Mouse (Mus musculus): ENCODE results near the gene Rnf141. TPM values are rescaled to one million over a fixed set of nuclear protein-coding genes. Genes with fewer than 3 reads are reported as not detected.

The Rnf141 gene
- polyA plus RNA-seq (2011; ENCODE audit: insufficient read depth, insufficient read length, low replicate concordance, missing spikeins): 24.6 and 29.9 TPM in 2 replicates

- peak within 1 kb of the TSS; percentile 98 for H3K27ac ChIP-seq (ENCODE audit: control insufficient read depth, insufficient read depth, low read depth, low read length, poor library complexity)
- TF ChIP-seq CTCF (IDR thresholded peaks at IDR 0.05; ENCODE audit: control insufficient read depth, insufficient read depth, low read length) (peak; percentile 68), POLR2A (IDR thresholded peaks at IDR 0.05; ENCODE audit: borderline replicate concordance, control insufficient read depth, low read depth, low read length) (peak; percentile 92; the same call in 1 of the 2 replicates)
- peaks cover 3% of the 10 kb centered on the region for H3K4me1 ChIP-seq (ENCODE audit: control insufficient read depth, insufficient read depth, low read length)
- WGBS: under 1% methylated on average over 42 of the region's 42 CpGs
- peak within 1 kb of the TSS; percentile 94 for H3K4me3 ChIP-seq (replicated peaks; ENCODE audit: control insufficient read depth, low read depth, low read length)
Observed at GRCm38 (mm10) chr7:110843916-110844874, at the start of gene Rnf141. TSS of gene Rnf141 (minus strand) at chr7:110844457.

GRCm38 (mm10) chr7:110891501-110891986 is 47.3 kb upstream of the Rnf141 start:
- Histone ChIP-seq H3K27ac (ENCODE audit: control insufficient read depth, insufficient read depth, low read depth, low read length, poor library complexity) (peak overlapping the region; percentile 68), H3K4me3 (replicated peaks; ENCODE audit: control insufficient read depth, low read depth, low read length) (peak overlapping the region; percentile 24), H3K4me1 (ENCODE audit: control insufficient read depth, insufficient read depth, low read length) (peaks cover 8% of the 10 kb centered on the region; the same call in 1 of the 2 replicates)
- 26% methylated on average over 9 of the region's 9 CpGs for WGBS
- TF ChIP-seq POLR2A (IDR thresholded peaks at IDR 0.05; ENCODE audit: borderline replicate concordance, control insufficient read depth, low read depth, low read length): no peak
- no peak for TF ChIP-seq CTCF (IDR thresholded peaks at IDR 0.05; ENCODE audit: control insufficient read depth, insufficient read depth, low read length)

- H3K4me1 ChIP-seq (ENCODE audit: control insufficient read depth, insufficient read depth, low read length): no peaks in the 10 kb centered on the region; the same call in 1 of the 2 replicates
- H3K27ac ChIP-seq (ENCODE audit: control insufficient read depth, insufficient read depth, low read depth, low read length, poor library complexity): no peak overlapping the region
- TF ChIP-seq CTCF (IDR thresholded peaks at IDR 0.05; ENCODE audit: control insufficient read depth, insufficient read depth, low read length) (no peak), POLR2A (IDR thresholded peaks at IDR 0.05; ENCODE audit: borderline replicate concordance, control insufficient read depth, low read depth, low read length) (no peak)
- no peak overlapping the region for H3K4me3 ChIP-seq (replicated peaks; ENCODE audit: control insufficient read depth, low read depth, low read length)
- 81% methylated on average over 2 of the region's 2 CpGs for WGBS
Observed at GRCm38 (mm10) chr7:110881746-110882333, 37.6 kb upstream of the Rnf141 start.

- Histone ChIP-seq H3K27ac (ENCODE audit: control insufficient read depth, insufficient read depth, low read depth, low read length, poor library complexity) (no peak overlapping the region), H3K4me1 (ENCODE audit: control insufficient read depth, insufficient read depth, low read length) (peaks cover 1% of the 10 kb centered on the region; the same call in 1 of the 2 replicates), H3K4me3 (replicated peaks; ENCODE audit: control insufficient read depth, low read depth, low read length) (no peak overlapping the region)
- TF ChIP-seq CTCF (IDR thresholded peaks at IDR 0.05; ENCODE audit: control insufficient read depth, insufficient read depth, low read length): no peak
- TF ChIP-seq POLR2A (IDR thresholded peaks at IDR 0.05; ENCODE audit: borderline replicate concordance, control insufficient read depth, low read depth, low read length): no peak
- 39% methylated on average over 4 of the region's 4 CpGs for WGBS
Observed at GRCm38 (mm10) chr7:110878028-110878427, 33.8 kb upstream of the Rnf141 start.

- WGBS: 30% methylated on average over 4 of the region's 4 CpGs
- Histone ChIP-seq H3K4me1 (ENCODE audit: control insufficient read depth, insufficient read depth, low read length) (peaks cover 1% of the 10 kb centered on the region; the same call in 1 of the 2 replicates), H3K4me3 (replicated peaks; ENCODE audit: control insufficient read depth, low read depth, low read length) (no peak overlapping the region), H3K27ac (ENCODE audit: control insufficient read depth, insufficient read depth, low read depth, low read length, poor library complexity) (no peak overlapping the region)
- TF ChIP-seq POLR2A (IDR thresholded peaks at IDR 0.05; ENCODE audit: borderline replicate concordance, control insufficient read depth, low read depth, low read length) (no peak), CTCF (IDR thresholded peaks at IDR 0.05; ENCODE audit: control insufficient read depth, insufficient read depth, low read length) (no peak)
Observed at GRCm38 (mm10) chr7:110876965-110877364, 32.7 kb upstream of the Rnf141 start.

GRCm38 (mm10) chr7:110868807-110869206 is 24.6 kb upstream of the Rnf141 start:
- TF ChIP-seq POLR2A (IDR thresholded peaks at IDR 0.05; ENCODE audit: borderline replicate concordance, control insufficient read depth, low read depth, low read length) (no peak), CTCF (IDR thresholded peaks at IDR 0.05; ENCODE audit: control insufficient read depth, insufficient read depth, low read length) (no peak)
- Histone ChIP-seq H3K4me1 (ENCODE audit: control insufficient read depth, insufficient read depth, low read length) (no peaks in the 10 kb centered on the region), H3K27ac (ENCODE audit: control insufficient read depth, insufficient read depth, low read depth, low read length, poor library complexity) (no peak overlapping the region), H3K4me3 (replicated peaks; ENCODE audit: control insufficient read depth, low read depth, low read length) (no peak overlapping the region)
- WGBS: 81% methylated on average over 5 of the region's 5 CpGs

- WGBS: 84% methylated on average over 6 of the region's 6 CpGs
- Histone ChIP-seq H3K27ac (ENCODE audit: control insufficient read depth, insufficient read depth, low read depth, low read length, poor library complexity) (no peak overlapping the region), H3K4me3 (replicated peaks; ENCODE audit: control insufficient read depth, low read depth, low read length) (no peak overlapping the region), H3K4me1 (ENCODE audit: control insufficient read depth, insufficient read depth, low read length) (no peaks in the 10 kb centered on the region)
- no peak for TF ChIP-seq CTCF (IDR thresholded peaks at IDR 0.05; ENCODE audit: control insufficient read depth, insufficient read depth, low read length)
- TF ChIP-seq POLR2A (IDR thresholded peaks at IDR 0.05; ENCODE audit: borderline replicate concordance, control insufficient read depth, low read depth, low read length): no peak
Observed at GRCm38 (mm10) chr7:110867116-110867515, 22.9 kb upstream of the Rnf141 start.

GRCm38 (mm10) chr7:110866021-110866420 is 21.8 kb upstream of the Rnf141 start:
- no peak for TF ChIP-seq CTCF (IDR thresholded peaks at IDR 0.05; ENCODE audit: control insufficient read depth, insufficient read depth, low read length)
- no peak for TF ChIP-seq POLR2A (IDR thresholded peaks at IDR 0.05; ENCODE audit: borderline replicate concordance, control insufficient read depth, low read depth, low read length)
- Histone ChIP-seq H3K4me1 (ENCODE audit: control insufficient read depth, insufficient read depth, low read length) (peaks cover 2% of the 10 kb centered on the region), H3K4me3 (replicated peaks; ENCODE audit: control insufficient read depth, low read depth, low read length) (no peak overlapping the region), H3K27ac (ENCODE audit: control insufficient read depth, insufficient read depth, low read depth, low read length, poor library complexity) (no peak overlapping the region)
- WGBS: 88% methylated on average over 3 of the region's 3 CpGs
